Mouse (Mus musculus): ENCODE results near the gene Bbx. TPM values are rescaled to one million over a fixed set of nuclear protein-coding genes. Genes with fewer than 3 reads are reported as not detected.
A peak's percentile ranks its signal among the peaks of the same experiment; 100 is the strongest.

The Bbx gene
- total RNA-seq, 2 experiments from 2014 or later = 23.8 to 25.4 TPM

DNA sequence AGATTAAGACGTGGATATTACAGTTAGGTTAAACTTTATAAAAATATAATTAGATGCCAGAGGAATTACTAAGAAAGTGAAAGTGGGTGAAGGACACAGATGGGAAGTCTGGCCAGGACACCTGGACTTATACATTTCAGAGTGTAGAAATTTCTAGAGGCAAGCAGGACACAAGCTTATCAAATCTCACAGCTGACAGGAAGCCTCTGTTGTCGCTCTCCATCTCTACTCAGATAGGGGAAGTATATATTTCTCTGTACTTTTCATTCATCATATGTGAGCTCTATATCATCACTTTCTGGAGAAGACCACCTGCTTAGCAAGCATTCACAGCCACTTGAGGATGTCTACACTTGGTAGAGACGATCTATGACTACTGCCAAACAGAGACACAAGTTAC, 113.9 kb downstream of the Bbx start:
- no peak for DNase-seq (ENCODE audit: low spot score in 2 of 2)

DNA sequence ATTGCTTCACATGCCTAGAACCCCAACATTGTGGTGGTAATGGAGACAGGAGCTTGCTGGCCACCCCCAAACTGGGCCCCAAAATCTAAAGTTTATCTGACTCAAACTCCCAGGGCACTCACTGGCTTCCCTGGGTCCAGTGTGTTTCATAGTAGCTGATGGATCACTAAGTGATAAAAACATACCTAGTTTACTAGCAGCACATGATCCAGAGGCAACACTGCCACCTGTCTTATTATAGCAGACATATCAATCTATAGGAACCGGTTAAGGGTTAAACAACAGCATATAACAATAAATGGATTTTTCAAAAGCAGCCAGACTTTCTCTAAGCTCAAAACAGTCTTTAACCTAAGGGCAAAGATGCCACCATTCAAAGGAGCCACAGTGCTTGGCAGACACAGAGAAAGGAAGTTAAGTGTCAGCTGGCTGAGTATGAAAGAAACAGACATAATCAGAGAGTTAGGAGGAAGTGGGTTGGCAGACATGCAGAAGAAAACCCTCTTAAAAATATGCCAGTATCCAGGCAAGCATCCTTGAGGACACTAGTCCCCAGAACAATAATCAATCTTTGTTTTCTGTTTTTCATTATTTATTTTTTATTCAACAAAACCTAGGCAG, 116.7 kb downstream of the Bbx start:
- no peak for DNase-seq (ENCODE audit: low spot score in 2 of 2)

DNA sequence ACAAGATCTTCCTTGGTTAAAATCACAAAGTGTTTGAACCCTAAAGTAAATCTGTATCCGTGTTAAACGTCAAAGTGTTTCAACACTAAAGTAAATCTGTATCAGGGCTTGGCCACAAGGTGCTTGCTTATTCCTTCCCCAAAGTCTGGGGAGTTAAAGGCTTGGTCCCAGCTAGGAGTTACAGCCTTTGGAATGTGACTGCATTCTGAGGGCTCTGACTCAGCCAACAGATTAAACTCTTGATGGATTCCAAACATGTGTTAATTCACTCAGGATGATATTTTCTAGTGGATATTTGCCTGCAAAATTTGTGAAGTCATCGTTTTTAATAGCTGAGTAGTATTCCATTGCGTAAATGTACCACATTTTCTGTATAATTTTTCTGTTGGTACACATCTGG, 120.6 kb downstream of the Bbx start:
- no peak for DNase-seq (ENCODE audit: low spot score in 2 of 2)

DNA sequence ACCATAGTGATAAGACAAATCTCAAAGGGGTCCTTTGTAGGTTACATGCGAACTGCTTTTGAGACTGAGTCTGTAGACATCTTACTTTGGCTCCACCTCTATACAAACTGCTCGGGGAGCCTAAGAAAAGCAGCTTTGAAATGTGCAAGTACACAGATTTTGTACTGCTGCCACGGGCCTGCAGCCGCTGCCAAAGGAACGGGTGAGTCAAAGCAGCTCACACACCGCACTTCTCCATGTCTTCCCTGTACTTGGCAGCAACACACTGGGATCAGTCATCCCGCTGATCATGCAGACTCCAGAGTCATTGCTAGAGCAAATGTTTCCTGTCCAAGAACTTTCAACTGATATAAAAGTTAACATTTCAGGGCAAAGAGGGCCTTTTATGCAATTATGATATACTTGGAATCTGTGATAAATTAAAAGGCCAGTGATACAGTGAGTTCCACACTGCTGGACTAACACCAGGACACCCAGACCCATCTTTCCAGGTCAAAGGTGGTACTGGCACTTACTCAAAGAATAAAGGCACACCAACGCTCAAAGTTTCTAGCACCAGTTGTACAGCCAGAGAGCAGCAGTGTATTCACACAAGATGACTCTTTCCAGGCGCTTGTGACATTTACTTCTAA, 122.7 kb downstream of the Bbx start:
- DNase-seq (ENCODE audit: low spot score in 2 of 2) = peak; percentile 80

DNA sequence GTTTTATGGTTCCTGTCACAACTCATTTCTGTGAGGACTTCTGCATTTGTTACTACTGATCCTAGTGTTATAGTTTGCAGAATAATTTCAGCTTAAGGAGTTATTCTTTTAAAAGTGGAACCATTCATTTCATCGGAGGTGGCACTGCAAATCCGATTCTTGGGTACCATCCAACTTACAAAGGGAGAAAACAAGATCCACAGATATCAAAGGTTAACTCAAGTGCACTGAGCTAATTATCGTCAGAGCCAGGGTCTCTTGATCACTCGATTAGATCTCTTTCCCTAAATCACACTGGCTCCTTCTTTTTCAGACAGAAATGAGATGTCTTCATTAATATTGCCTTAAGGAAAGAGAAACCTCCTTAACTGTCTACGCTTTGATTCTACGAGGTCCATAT, 123.9 kb downstream of the Bbx start:
- DNase-seq (ENCODE audit: low spot score in 2 of 2) = no peak

DNA sequence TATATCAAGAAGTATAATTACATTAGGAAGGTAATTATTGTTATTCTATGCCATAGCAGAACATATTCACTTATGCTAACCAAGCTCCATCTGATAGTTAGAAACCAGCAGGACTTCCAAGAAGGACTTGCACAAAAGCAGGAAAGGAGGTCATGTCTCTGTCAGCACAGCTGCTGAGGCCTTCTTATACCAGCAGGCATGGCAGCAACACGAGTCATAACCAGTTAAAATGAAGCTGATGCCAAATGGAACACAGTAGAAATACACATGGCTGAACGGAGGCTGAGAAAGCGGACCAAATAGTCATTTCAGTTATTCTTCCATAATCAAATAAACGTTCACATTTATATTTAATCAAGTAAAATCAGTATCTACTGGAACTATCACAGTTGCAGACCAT, 125.0 kb downstream of the Bbx start:
- peak in 1 of 2 experiments; percentile 13 for DNase-seq (ENCODE audit: low spot score in 2 of 2)

DNA sequence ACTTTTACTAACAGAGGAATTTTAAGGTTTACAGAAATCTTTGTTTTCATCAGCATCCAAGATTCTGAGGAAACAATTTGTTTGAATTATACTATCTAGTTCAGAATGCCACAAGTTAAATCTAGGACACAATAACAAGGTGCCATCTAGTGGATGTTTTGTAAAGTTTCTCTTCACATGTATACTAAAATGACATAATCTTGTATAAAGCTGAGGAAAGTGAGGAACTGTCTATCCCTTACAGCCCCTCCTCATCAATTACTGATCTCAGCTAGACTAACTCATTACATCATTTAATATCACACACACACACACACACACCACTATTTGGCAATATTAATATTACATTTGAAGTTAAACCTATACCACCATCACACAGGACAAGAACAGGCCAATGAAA, 125.5 kb downstream of the Bbx start:
- no peak for DNase-seq (ENCODE audit: low spot score in 2 of 2)

DNA sequence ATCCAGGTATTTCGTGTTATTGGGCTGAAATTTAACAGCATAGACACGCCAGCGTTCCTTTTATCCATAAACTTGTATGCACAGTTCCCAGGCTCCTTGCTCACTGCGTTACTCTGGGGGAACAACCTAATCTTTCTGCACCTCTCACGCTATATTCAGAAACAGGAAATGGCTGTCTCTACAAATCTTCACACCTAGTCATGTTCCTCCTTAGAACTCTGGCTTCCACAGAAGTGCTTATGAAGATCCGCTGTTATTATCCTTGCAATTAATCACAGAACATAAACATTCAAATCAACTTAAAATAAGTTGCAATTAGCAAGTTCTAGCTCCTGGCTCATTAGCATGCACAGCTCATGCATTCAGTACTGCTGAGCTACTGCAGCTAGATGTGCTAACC, 127.0 kb downstream of the Bbx start:
- DNase-seq (ENCODE audit: low spot score in 2 of 2) = no peak

DNA sequence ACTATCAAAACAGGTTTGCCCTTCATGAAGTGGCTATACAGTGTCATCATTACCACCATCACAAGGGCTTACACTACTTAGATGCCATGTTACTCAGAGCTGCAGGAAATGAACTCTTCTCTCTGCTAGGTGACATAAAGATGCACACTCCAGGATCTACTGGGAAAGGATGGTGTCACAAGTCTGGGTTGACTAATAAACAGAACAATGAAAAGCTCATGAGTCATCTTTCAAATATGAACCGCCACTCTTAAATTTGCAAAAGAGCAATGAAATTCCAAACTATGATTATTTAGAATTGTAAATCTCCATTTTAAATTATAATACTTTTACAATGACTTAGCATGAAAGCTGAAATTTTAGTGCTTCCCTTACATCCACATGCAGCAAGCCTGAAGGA, 129.6 kb downstream of the Bbx start:
- no peak for DNase-seq (ENCODE audit: low spot score in 2 of 2)

DNA sequence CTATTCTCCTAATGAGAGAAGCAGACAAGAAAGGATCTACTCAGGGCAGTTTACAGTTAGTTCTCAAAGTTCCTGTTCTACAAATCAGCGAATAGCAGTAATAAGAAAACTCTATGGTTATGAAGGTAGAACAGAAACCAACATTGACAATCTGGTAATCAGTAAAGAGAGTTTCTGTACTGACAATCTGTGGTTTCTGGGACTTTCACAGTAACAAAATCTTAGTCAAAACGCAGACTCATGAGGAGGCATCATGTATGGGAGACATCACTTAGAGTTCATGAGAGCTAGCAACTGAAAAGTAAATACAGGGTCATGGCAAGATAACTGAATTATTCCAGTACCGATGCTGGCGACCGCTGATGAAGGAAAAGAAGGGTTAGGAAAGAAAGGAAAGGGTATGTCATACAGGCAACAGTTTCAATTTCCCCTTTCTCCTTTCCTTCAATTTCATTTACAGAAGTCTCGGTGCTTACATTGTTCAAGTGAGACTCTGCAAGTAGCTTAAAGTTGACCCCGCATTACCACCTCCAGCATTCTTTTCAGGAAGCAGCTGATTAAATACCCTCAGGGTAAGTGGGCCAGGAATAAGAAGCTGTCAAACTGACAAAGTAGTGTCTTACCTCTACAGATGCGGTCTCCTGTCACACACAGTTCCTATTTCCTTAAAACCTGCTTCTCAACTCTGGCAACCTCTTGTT, 133.3 kb downstream of the Bbx start:
- DNase-seq (ENCODE audit: low spot score in 2 of 2) = no peak

DNA sequence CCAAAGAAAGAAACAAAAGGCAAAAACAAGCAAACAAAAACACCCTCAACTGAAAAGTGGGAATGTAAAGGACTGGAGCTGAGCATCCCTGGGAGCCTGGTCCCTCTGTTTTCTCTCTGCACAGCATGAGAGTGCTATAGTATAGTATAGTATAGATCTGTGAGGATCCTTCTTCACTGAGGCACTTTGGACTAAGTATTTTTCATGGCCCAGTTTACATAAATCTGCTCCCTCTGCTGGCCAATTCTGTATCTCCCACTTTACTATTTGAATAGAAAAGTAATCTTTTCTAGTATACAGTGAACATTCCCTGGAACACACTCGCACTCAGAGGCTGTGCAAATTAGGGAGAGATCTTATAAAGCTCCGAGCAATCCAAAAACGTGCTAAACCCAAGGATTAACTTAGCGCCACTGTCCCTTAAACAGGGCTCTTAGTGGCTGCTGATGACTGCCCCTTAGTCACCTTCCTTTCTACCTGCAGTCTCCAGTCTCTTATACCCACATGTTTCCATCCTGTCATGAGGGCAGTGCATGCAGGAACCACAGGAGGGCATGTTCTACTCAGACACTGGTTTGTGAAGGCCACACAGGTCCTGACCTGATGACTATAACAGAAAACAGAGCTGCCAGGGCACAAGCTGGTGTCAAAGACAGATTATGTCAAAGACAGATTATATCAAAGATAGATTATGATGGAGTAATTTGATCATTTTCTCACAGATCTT, 138.5 kb downstream of the Bbx start:
- peak; percentile 8 to 23 for DNase-seq (ENCODE audit: low spot score in 2 of 2)

DNA sequence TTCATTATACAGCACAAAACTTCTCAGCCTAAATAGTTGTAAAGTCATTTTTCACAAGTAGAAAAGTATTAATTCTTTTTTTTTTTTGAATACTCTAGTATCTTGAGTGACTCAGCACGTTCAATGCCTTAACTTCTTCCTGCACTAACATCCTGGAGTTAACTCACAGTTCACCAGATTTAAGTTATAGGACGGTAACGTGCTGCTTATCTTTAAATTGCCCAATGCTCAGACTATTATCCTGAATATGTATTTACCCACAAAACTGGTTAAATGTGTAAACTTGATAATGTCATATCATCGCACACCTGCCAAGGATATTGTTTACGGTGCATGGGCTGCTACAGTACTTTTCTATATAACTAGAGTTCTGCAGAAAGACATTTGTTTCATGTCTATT, 139.4 kb downstream of the Bbx start:
- no peak for DNase-seq (ENCODE audit: low spot score in 2 of 2)

DNA sequence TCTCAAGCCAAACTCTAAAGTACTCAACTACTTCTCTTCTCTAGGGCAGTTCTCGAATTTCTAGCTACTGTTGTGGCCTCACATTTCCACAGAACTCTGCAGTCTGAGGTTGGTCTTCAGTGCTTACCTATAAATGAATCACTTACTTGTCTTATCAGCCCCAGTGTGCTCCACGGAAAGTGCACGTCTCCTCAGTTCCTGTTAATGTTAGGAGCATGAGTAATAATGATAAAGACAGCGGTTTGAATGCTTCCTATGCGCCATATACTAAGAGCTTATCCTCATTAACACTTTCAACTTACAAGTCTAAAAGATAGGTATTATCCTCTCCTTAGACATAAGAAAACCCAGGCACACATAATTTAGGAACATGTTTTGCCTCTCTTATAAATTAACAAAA, 142.4 kb downstream of the Bbx start:
- DNase-seq (ENCODE audit: low spot score in 2 of 2) = no peak

DNA sequence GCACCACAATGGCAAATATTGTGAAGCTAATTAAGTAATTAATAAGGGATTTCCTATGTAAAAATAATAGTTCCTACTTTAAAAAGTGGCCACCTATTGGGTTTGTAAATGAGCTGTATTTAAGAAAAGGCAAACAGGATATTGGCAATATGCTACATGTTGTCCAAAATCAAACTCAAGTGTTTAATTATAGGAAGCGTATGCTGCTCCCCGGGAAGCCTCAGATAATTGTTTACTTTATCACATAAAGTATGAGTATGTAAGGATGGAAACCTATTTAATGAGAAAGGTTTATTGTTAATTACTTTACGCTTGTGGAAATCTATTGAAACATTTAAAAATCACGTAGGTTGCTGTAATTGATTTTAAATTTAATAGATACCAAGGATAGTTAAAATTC, 159.4 kb downstream of the Bbx start:
- DNase-seq (ENCODE audit: low spot score in 2 of 2) = no peak

DNA sequence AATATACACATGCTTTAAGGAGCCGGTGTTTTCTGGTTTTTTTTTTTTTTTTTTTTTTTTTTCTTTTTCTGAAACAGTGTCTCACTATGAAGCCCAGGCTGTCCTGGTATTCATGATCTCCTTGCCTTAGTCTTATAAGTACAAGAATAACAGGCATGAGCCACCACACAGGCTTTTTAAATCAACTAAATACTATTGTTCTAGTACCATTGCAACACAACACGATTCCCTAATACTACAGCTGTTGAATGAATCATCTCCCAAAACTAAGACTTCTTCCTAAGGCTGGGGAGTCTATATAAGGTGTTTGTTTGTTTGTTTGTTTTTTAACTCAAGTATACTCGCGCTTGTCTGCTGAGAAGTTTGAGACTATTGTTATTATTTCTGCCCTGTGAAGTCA, 169.5 kb downstream of the Bbx start:
- DNase-seq (ENCODE audit: low spot score in 2 of 2) = no peak

DNA sequence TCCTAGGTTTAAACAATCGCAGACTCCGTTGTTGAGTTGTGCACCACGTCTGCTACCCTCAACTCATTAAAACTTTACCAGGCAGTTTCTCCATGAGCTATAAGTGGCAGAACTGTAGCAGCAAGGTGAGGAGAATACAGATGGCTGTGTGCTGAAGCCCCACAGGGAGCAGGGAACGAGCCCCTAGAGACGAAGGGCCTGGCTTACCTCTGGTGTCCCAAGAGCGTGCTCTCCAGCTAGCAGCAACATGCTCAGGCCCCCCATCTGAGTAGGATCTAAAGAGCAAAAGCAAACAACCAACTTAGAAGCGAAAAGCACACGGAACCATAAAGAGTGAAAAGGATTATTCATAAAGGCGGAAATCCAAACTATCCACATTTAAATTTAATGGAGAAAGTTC, 170.0 kb downstream of the Bbx start:
- DNase-seq (ENCODE audit: low spot score in 2 of 2) = no peak

DNA sequence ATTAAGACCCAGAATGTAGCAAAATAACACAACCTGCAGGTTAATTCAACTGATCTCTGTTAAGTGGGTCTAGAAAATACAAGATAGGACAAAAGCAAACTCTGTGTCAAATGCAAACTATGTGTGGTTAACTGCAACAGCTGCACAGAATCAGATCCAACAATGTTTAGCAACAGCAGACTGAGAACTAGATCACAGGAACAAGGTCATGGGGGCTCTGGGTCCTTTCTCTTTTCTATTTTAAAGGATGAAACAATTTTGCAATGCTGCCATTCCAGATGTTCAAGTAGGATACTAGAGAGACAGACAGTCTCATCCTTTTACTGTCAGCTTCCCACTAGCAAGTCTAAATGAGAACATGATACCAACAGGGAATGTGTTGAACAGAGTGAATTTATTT, 170.4 kb downstream of the Bbx start:
- DNase-seq (ENCODE audit: low spot score in 2 of 2) = no peak

DNA sequence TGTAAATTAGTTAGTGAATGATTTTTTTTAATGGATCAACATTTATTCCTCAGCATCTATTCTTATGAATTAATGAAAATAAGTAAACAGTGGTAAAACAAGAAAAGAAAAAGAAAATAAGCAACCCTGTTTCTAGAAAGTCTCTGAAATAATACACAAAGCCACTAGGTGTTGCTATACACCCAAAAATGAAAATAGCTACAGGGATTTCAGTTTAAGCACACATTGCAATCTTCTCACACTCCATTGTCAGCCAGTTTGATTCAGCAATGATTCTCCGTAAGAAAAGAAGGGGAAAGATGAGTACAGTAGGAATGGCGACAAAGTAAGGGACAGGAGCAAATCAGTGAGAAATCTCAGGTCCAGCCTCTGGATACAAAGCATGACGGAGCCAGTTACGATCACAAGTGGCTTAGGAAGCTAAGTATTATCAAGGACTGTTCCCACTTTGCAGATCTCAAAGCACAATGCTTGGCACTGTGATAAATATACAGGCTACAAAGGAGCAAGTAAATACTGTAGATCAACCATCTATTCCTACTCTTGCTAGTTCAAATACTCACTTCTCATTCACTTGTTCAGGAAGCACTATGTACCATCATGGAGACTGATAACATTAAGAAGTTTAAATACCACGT, 177.5 kb downstream of the Bbx start:
- DNase-seq (ENCODE audit: low spot score in 2 of 2) = peak in 1 of 2 experiments; percentile 5

DNA sequence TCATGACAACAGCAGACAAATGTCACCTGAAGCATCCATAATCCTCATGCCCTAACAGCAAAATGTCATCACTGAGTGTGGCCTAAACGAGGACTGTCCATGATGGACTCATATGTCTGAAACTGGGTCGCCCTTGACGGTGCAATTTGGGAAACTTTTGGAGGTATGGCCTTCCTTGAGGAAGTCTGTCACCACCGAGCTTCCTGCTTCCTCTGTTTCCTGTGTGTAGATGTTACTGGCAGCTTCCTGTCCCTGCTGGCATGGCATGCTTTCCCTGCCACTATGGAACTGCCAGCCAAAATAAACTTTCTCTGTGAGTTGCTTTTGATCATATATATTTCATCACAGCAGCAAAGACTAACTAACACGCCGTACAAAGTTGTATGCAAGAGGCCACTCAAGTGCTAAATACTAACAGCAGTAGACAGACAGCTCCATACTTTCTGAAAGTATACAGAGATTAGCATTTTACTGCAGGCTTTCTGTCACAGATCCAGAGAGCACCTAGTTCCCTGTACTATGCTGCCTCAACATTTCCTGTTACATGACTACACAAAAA, 180.7 kb downstream of the Bbx start:
- DNase-seq (ENCODE audit: low spot score in 2 of 2) = no peak

DNA sequence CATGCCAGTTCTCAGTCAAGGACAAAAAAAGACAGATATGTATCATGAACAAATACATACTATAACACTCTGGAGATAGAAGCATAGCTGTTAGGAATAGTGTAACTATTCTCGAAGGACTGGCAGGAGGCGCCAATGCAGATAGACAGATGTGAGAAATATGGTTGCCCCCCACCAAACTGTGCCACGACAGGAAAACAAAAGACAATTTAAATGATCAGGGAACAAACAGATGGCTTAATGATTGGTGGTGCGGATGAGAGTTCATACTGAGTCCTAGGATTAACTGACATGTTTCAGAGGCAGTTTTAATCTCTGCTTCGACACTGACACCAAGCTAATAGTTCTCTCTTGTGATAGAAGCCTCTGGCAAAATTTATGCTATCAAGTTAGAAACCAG, 181.7 kb downstream of the Bbx start:
- DNase-seq (ENCODE audit: low spot score in 2 of 2) = no peak

DNA sequence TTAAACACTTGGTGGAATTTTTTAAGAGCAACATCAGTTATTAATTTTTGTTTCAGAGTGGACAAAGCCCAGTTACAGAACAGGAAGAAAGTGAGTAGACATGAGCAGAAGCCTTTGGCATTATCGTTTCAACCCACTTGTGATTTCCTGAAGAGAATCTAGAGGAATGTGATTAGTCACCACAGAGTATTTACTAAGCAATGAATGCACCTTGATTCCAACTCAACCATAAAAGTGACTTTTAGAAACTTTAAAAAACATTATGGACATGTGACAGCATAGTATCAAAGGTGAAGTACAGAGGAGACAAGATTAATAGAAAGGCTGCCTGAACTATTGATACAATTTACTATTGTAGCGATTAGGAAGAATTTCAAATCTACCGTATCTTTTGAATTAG, 183.2 kb downstream of the Bbx start:
- no peak for DNase-seq (ENCODE audit: low spot score in 2 of 2)

All from left cerebral cortex, adult 18-20 months (tissue).